Mouse (Mus musculus) forebrain, embryonic 15.5 days (tissue): ENCODE data around the gene Olfr59. TPM values are rescaled to one million over a fixed set of nuclear protein-coding genes. Genes with fewer than 3 reads are reported as not detected.

Experiments
- ATAC-seq: fragments of 200-750 bp; cut with Nextera tagmentation; replicated peaks from 2 replicates; pipeline ENCODE4 v1.8.0; 2017; ENCODE audit warnings: mild to moderate bottlenecking, moderate TSS enrichment, moderate library complexity
- H3K27ac ChIP-seq: fragments of 300-500 bp; sonication (generic); replicated peaks from 2 replicates; pipeline ENCODE4 v1.5.1; 2015; ENCODE audit warnings: mild to moderate bottlenecking, inconsistent platforms
- H3K27me3 ChIP-seq: fragments of 300-500 bp; sonication (generic); 2 replicates; pipeline ENCODE4 v1.6.1; 2015; ENCODE audit warnings: inconsistent platforms
- H3K36me3 ChIP-seq: fragments of 300-500 bp; sonication (generic); 2 replicates; pipeline ENCODE4 v1.6.1; 2015; ENCODE audit warnings: mild to moderate bottlenecking, inconsistent platforms
- H3K4me1 ChIP-seq: fragments of 300-500 bp; sonication (generic); 2 replicates; pipeline ENCODE4 v1.6.1; 2015; ENCODE audit warnings: inconsistent platforms
- H3K4me2 ChIP-seq: fragments of 300-500 bp; sonication (generic); replicated peaks from 2 replicates; pipeline ENCODE4 v1.6.1; 2015; ENCODE audit warnings: mild to moderate bottlenecking, inconsistent platforms
- H3K4me3 ChIP-seq: fragments of 300-500 bp; sonication (generic); 2 replicates; pipeline ENCODE4 v1.5.1; 2015; ENCODE audit warnings: mild to moderate bottlenecking, inconsistent platforms
- H3K9ac ChIP-seq: fragments of 300-500 bp; sonication (generic); replicated peaks from 2 replicates; pipeline ENCODE4 v1.6.1; 2015; ENCODE audit warnings: mild to moderate bottlenecking, inconsistent platforms
- H3K9me3 ChIP-seq: fragments of 300-500 bp; sonication (generic); 2 replicates; pipeline ENCODE4 v1.6.1; 2016; ENCODE audit warnings: inconsistent platforms
- WGBS: fragments of 180-500 bp; shearing (Covaris S2); methylation state at CpG from one replicate; pipeline ENCODE4 v1.1.7; 2015; ENCODE audit warnings: mixed read lengths; 5-methylcytosine and 5-hydroxymethylcytosine counted together
- polyA plus RNA-seq: library from polyadenylated mRNA; unstranded; fragments of >200 nt; fragmentation: Nextera tagmentation; extraction: Ambion mirVana; gene quantifications from 2 replicates; pipeline ENCODE4 v1.2.1, GENCODE M21; 2015

Olfr59 gene
- not detected in 2 replicates for polyA plus RNA-seq

DNA sequence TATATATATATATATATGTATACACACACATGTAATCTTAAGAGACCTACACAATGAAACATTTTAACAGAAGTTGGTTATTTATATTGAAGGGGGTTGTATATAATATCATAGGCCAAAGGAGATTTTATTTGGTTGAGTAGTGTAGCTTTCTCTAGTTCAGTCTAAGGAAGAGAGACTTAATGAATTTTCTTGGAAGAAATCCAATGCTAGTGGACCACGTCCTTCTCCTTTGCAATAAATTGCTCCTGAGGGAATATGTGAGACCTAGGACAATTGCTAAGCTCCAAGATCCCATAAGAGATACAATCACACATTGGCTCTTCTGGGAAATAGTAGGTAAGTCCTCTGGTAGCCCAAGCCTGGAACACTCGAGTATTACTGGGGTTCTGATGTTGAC, at the start of gene Olfr59:
Olfr59 (plus strand) TSS at position 301 of the 400 bp plus-strand sequence.
- Histone ChIP-seq H3K9ac (no peak within 1 kb of the TSS), H3K4me3 (no peak within 1 kb of the TSS), H3K9me3 (no peaks in the 10 kb centered on the region), H3K27me3 (no peaks in the 10 kb centered on the region), H3K4me2 (no peak within 1 kb of the TSS), H3K36me3 (no peaks in the 10 kb centered on the region), H3K4me1 (no peaks in the 10 kb centered on the region), H3K27ac (no peak within 1 kb of the TSS)
- 59% methylated on average over 2 of the region's 2 CpGs for WGBS
- ATAC-seq, result no peak

DNA sequence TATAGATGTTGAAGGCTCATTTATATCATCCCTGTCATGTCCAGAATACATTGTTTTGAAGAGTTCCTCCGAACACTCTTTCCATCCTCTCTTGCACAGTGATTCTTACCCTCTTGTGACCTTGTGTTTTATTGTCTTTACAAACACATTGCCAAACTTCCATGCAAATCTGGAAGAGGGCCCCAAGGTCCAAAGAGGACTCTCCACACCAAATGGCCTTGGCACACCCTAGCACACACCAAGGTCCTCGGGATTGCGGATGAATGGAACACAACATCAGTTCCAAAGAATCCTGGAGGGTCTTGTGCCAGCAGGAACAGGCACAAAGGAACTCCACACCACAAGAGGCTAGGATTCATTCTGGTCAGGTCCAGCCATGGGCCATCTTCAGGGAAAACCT, 42.3 kb upstream of the Olfr59 start:
- Histone ChIP-seq H3K9me3 (0 out of 2 replicates have a peak, but pooled peaks cover 9% of the 10 kb centered on the region), H3K27ac (no peak overlapping the region), H3K36me3 (no peaks in the 10 kb centered on the region), H3K4me1 (no peaks in the 10 kb centered on the region), H3K4me2 (no peak overlapping the region), H3K4me3 (no peak overlapping the region), H3K9ac (no peak overlapping the region), H3K27me3 (no peaks in the 10 kb centered on the region)
- 94% methylated on average over 3 of the region's 3 CpGs for WGBS
- ATAC-seq, result no peak

DNA sequence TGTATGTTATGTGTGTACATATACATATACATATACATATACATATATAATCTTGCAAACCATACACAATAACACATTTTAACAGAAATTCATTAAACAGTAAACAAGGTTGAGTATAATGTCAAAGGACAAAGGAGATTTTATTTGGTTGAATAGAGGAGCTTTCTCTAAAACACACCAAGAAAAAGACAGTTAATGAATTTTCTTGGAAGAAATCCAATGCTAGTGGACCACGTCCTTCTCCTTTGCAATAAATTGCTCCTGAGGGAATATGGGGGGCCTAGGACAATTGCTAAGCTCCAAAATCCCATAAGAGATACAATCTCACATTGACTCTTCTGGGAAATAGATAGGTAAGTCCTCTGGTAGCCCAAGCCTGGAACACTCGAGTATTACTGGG, 24.0 kb upstream of the Olfr59 start, which contains the start of gene Olfr406:
Olfr406 (plus strand) TSS at position 301 of the 400 bp plus-strand sequence.
- Histone ChIP-seq H3K27ac (no peak within 1 kb of the TSS), H3K4me1 (no peaks in the 10 kb centered on the region), H3K4me2 (no peak within 1 kb of the TSS), H3K4me3 (no peak within 1 kb of the TSS), H3K36me3 (no peaks in the 10 kb centered on the region), H3K9me3 (0 out of 2 replicates have a peak, but pooled peaks cover 4% of the 10 kb centered on the region), H3K27me3 (no peaks in the 10 kb centered on the region), H3K9ac (no peak within 1 kb of the TSS)
- ATAC-seq, result no peak
- 51% methylated on average over 2 of the region's 2 CpGs for WGBS

DNA sequence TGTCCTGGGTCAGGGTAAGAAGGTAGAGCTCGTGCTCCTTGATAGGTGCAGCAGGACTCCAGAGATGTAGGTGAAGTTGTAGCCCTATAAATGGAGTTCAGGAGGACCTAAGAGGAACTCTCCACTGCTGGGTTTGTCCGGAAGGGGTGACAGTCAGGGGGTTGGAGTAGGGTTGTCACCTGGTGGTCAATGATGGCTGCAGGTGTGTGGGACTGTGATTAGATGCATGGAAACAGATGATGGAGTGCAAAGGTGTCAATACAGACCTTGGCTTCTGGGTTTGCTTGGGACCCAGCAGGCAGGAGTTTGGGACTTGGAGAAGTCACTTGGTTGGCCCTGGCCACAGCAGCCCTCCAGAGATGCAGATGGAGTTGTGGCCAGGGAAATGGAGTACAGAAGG, 3.7 kb downstream of the Olfr59 start:
- Histone ChIP-seq H3K4me1 (no peaks in the 10 kb centered on the region), H3K27me3 (no peaks in the 10 kb centered on the region), H3K9me3 (no peaks in the 10 kb centered on the region), H3K9ac (no peak overlapping the region), H3K4me2 (no peak overlapping the region), H3K4me3 (no peak overlapping the region), H3K27ac (no peak overlapping the region), H3K36me3 (no peaks in the 10 kb centered on the region)
- WGBS, result 74% methylated on average over 2 of the region's 2 CpGs
- ATAC-seq, result no peak

DNA sequence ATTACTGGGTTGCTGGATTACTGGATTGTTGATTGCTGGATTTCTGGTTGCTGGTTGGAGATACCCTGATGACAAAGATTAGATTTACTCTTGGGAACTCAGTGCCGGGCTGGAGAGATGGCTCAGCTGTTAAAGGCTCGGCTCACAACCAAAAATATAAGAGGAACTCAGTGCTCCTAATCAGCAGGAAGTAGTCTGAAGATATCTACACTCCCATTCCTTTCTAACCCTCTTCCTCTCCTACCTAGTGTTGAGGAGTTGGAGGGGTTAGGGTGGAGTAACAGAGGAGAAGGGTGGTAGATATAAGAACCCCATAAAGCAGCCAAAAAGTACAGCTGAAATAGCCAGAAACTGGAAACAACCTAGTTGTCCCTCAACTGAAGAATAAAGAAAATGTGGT, 42.5 kb downstream of the Olfr59 start:
- Histone ChIP-seq H3K27me3 (no peaks in the 10 kb centered on the region), H3K9ac (no peak overlapping the region), H3K27ac (no peak overlapping the region), H3K4me3 (no peak overlapping the region), H3K4me1 (no peaks in the 10 kb centered on the region), H3K36me3 (no peaks in the 10 kb centered on the region), H3K4me2 (no peak overlapping the region), H3K9me3 (no peaks in the 10 kb centered on the region)
- no peak for ATAC-seq
- 74% methylated on average over 2 of the region's 2 CpGs for WGBS

DNA sequence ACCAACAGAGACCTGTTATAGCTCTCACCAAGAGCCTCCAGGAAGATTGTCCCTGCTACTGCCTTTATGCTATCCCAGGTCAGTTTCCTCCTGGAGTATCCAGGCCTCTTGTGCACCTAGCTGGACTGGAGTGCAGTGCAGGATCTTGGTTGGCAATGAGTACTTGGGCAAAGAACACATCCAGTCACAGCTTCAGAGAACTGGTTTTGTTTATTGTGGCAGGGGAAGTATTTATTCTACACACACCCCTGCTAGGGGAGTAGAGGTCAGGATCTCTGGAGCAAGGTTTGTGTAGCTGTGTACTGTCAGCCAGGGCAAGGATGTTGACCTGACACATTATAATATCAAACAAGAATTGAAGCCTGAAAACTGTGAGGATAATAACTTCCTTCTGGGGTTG, 45.2 kb downstream of the Olfr59 start:
- no peak overlapping the region for H3K27ac ChIP-seq
- no peak overlapping the region for H3K4me2 ChIP-seq
- no peak for ATAC-seq
- H3K9ac ChIP-seq, result no peak overlapping the region
- H3K9me3 ChIP-seq, result no peaks in the 10 kb centered on the region
- no peak overlapping the region for H3K4me3 ChIP-seq
- no peaks in the 10 kb centered on the region for H3K27me3 ChIP-seq
- H3K4me1 ChIP-seq, result no peaks in the 10 kb centered on the region
- H3K36me3 ChIP-seq, result no peaks in the 10 kb centered on the region

DNA sequence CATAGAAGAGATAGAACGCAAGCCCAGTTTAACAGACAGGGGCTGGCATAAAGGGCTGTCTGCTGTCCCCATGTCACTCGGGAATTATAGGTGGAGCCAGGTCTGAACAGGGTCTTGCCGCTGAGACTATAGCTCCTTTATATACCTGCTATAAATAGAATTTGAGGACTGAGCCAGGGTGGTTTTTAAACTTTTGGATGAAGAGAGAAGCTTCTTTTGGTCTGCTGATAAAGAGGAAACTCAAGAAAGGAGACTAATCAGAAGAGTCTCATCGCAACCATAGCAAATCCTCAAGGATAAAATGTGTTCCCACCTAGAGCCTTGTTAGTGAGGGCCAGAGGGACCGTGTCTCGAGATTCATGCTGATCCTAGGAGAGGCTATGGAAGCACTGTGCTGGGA, 54.4 kb downstream of the Olfr59 start, which contains the start of gene Olfr410:
Olfr410 (minus strand) TSS at position 101 of the 400 bp plus-strand sequence.
- Histone ChIP-seq H3K9me3 (no peaks in the 10 kb centered on the region), H3K27ac (no peak within 1 kb of the TSS), H3K27me3 (no peaks in the 10 kb centered on the region), H3K4me2 (no peak within 1 kb of the TSS), H3K4me1 (no peaks in the 10 kb centered on the region), H3K36me3 (no peaks in the 10 kb centered on the region), H3K4me3 (no peak within 1 kb of the TSS), H3K9ac (no peak within 1 kb of the TSS)
- 86% methylated on average over 6 of the region's 6 CpGs for WGBS
- no peak for ATAC-seq

Other genes with a start within 250 kb of the Olfr59 start
- not detected in 2 replicates for gene Olfr139, start 227.2 kb upstream of the Olfr59 start, polyA plus RNA-seq
- gene Olfr399, start 227.1 kb upstream of the Olfr59 start, polyA plus RNA-seq, result not detected in 2 replicates
- gene Zfp616, start 213.8 kb upstream of the Olfr59 start, polyA plus RNA-seq, result not detected in 2 replicates
- not detected in 2 replicates for gene Olfr401, start 170.0 kb upstream of the Olfr59 start, polyA plus RNA-seq
- not detected in 2 replicates for gene Olfr402, start 130.2 kb upstream of the Olfr59 start, polyA plus RNA-seq
- not detected in 2 replicates for gene Olfr403, start 97.5 kb upstream of the Olfr59 start, polyA plus RNA-seq
- not detected in 2 replicates for gene Olfr43, start 72.4 kb upstream of the Olfr59 start, polyA plus RNA-seq
- gene Olfr406, start 23.9 kb upstream of the Olfr59 start, polyA plus RNA-seq, result not detected in 2 replicates
- gene Olfr410, start 54.3 kb downstream of the Olfr59 start, polyA plus RNA-seq, result not detected in 2 replicates
- gene Olfr411, start 68.9 kb downstream of the Olfr59 start, polyA plus RNA-seq, result not detected in 2 replicates
- gene Olfr412, start 78.3 kb downstream of the Olfr59 start, polyA plus RNA-seq, result not detected in 2 replicates